Mouse (Mus musculus) E14TG2a.4 (cell line): ENCODE measurements around the gene Strn3.

Experiments
- CTCF ChIP-seq: conservative IDR thresholded peaks from 2 replicates; pipeline ENCODE4 v1.5.1; 2014; ENCODE audit warnings: low read length
- NANOG ChIP-seq: IDR thresholded peaks from 2 replicates; pipeline ENCODE4 v1.6.1; 2014; ENCODE audit warnings: borderline replicate concordance, low read length, mixed read lengths

GRCm38 (mm10) chr12:51676442-51676841 lies 15.3 kb downstream of the Strn3 start:
- TF ChIP-seq CTCF (no peak), NANOG (no peak)
